Mouse (Mus musculus): ENCODE measurements at regions not wholly inside any gene's neighbourhood (a gene's known extent, or its start where the extent isn't known, plus 50 kb on each side); places are given as distances from the start of the nearest gene placed in this dataset.

DNA sequence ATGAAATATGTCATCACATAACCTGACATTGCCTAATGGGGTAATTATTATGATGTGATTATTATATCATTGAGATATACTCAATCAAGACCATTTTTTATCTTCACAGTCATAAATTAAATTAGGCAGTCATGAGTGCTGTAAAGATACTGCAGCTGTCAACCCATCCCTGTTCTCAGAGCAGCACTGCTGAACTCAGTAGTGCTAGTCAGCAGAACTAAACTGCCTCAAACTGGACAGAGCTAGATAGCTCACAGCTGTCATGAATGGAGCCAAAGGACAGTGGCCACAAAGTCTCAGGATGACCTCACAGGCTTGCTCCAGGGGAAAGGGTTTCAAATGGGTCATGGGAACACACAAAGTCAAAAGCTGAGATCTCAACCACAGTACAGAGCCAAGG, 71.3 kb downstream of the Gm6760 start:
- H3K27ac ChIP-seq (replicated peaks; ENCODE audit: low read depth, low read length) = no peak overlapping the region
- no peaks in the 10 kb centered on the region for H3K36me3 ChIP-seq (ENCODE audit: control insufficient read depth, insufficient read depth, low read length)
- no peak overlapping the region for H3K4me3 ChIP-seq (replicated peaks; ENCODE audit: low read depth, low read length)
- no peaks in the 10 kb centered on the region for H3K27me3 ChIP-seq (ENCODE audit: control insufficient read depth, insufficient read depth, low read length)
- no peaks in the 10 kb centered on the region for H3K9me3 ChIP-seq (ENCODE audit: control insufficient read depth, low read length)
- no peak for ATAC-seq (ENCODE audit: low FRiP score, low TSS enrichment)
- H3K4me1 ChIP-seq (ENCODE audit: control insufficient read depth, insufficient read depth, low read length) = no peaks in the 10 kb centered on the region
- no peak overlapping the region for H3K9ac ChIP-seq (replicated peaks; ENCODE audit: low read length)
- no peak for DNase-seq
- no peak overlapping the region for H3K4me2 ChIP-seq (ENCODE audit: low read length)

DNA sequence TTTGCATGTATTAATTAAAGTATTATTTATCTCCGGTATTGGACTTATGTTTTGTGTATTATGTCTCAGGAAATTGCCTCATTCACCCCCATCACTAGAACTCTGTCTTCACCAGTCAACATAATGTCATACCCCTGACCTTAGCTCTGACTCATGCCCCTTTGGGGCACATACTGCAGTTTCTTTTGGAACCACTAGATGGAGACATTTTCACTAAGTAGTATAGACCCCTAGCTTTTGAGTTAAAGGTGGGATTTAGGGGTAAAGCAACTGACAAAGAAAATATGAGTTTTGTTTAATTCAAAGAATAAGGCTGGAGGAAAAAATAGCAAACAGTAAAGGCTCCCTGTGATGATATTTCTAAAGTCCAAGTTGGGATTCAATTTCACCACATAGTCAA, 93.6 kb downstream of the Gm6760 start:
- DNase-seq (peak; percentile 24), ATAC-seq (ENCODE audit: low FRiP score, low TSS enrichment) (no peak)
- H3K9ac ChIP-seq (replicated peaks; ENCODE audit: low read length) = no peak overlapping the region
- H3K4me2 ChIP-seq (ENCODE audit: low read length) = no peak overlapping the region
- 24% methylated on average over 1 of the region's 1 CpGs for WGBS
- no peaks in the 10 kb centered on the region for H3K4me1 ChIP-seq (ENCODE audit: control insufficient read depth, insufficient read depth, low read length)
- no peak overlapping the region for H3K27ac ChIP-seq (replicated peaks; ENCODE audit: low read depth, low read length)
- H3K4me3 ChIP-seq (replicated peaks; ENCODE audit: low read depth, low read length) = no peak overlapping the region
- H3K36me3 ChIP-seq (ENCODE audit: control insufficient read depth, insufficient read depth, low read length) = no peaks in the 10 kb centered on the region
- H3K27me3 ChIP-seq (ENCODE audit: control insufficient read depth, insufficient read depth, low read length) = no peaks in the 10 kb centered on the region
- no peaks in the 10 kb centered on the region for H3K9me3 ChIP-seq (ENCODE audit: control insufficient read depth, low read length)

DNA sequence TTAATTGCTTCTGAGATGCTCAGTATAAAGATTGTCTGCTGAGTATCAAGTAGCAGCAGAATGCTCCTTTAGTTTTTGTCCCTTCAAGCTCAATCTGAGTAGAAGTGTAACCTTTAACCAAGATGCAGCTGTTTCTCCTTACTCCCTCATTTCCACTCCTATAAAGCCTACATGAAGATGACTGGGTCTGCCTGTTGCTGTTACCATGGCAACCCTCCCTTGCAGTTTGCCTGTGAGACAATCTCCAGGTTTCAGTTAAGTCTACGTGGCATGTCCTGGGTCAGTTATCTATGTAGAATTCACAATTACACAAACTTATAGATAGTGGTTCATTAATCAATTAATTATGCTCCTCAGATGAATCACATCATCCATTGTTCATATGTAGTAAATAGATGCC, 95.2 kb downstream of the Gm6760 start:
- Histone ChIP-seq H3K27me3 (ENCODE audit: control insufficient read depth, insufficient read depth, low read length) (no peaks in the 10 kb centered on the region), H3K9ac (replicated peaks; ENCODE audit: low read length) (no peak overlapping the region), H3K9me3 (ENCODE audit: control insufficient read depth, low read length) (no peaks in the 10 kb centered on the region), H3K27ac (replicated peaks; ENCODE audit: low read depth, low read length) (no peak overlapping the region), H3K36me3 (ENCODE audit: control insufficient read depth, insufficient read depth, low read length) (no peaks in the 10 kb centered on the region), H3K4me1 (ENCODE audit: control insufficient read depth, insufficient read depth, low read length) (no peaks in the 10 kb centered on the region), H3K4me2 (ENCODE audit: low read length) (no peak overlapping the region), H3K4me3 (replicated peaks; ENCODE audit: low read depth, low read length) (no peak overlapping the region)
- ATAC-seq (ENCODE audit: low FRiP score, low TSS enrichment) (no peak), DNase-seq (peak; percentile 63)
- WGBS = 34% methylated on average over 1 of the region's 1 CpGs
